10 mouse cellular contexts compared by ENCODE assay signal in the genomic region with DNA sequence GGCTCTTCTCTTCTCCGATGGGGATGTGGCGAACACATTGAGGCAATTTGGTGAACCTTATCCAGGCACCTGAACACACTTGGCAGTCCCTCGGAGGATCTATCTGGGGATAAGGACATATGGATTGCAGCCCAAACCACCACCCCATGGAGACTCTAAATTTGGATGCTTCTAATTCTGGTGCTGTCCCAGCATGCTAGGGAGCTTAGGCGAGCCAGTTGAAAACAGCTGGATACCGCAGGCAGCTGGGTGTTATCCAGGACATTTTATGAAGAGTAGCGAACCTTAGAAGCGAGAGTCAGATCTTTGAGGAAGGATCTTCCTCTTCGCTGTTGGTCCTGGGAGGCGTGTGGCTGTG. TPM values are rescaled to one million over a fixed set of nuclear protein-coding genes. Genes with fewer than 3 reads are reported as not detected.
DNase-seq lines count a peak whose midpoint lies in the region; ATAC-seq and TF ChIP-seq lines count a peak whose summit lies in the region.
"Had no signal": no experiment of that assay in that cellular context is flagged by ENCODE, and none has a peak within 500 bp of the region (broad histone marks: within the 10 kb centered on the region; RNA-seq: fewer than 3 reads in every experiment).

No protein-coding gene starts in this region.

- no peaks in the 10 kb centered on the region; the same call in 1 of the 2 replicates for H3K27me3 ChIP-seq in lung, postnatal 0 days (replicated peaks; ENCODE audit: insufficient read depth, low read length)
- no peaks in the 10 kb centered on the region for H3K27me3 ChIP-seq in hindbrain, postnatal 0 days (ENCODE audit: insufficient read depth, low read length)
- H3K27me3 ChIP-seq in stomach, postnatal 0 days (ENCODE audit: control insufficient read depth, insufficient read depth, low read length) = no peaks in the 10 kb centered on the region

- H3K4me1 ChIP-seq in lung, postnatal 0 days (ENCODE audit: insufficient read depth, low read depth, low read length) = no peaks in the 10 kb centered on the region
- peaks cover 35% of the 10 kb centered on the region for H3K4me1 ChIP-seq in hindbrain, postnatal 0 days (ENCODE audit: insufficient read depth, low read length)
- peaks cover 12% of the 10 kb centered on the region for H3K4me1 ChIP-seq in stomach, postnatal 0 days (replicated peaks; ENCODE audit: control insufficient read depth, insufficient read depth)

- no peaks in the 10 kb centered on the region for H3K36me3 ChIP-seq in lung, postnatal 0 days (ENCODE audit: insufficient read depth, low read length)
- H3K36me3 ChIP-seq in hindbrain, postnatal 0 days (ENCODE audit: insufficient read depth, low read length) = no peaks in the 10 kb centered on the region
- H3K36me3 ChIP-seq in stomach, postnatal 0 days (ENCODE audit: control insufficient read depth, insufficient read depth, low read length) = no peaks in the 10 kb centered on the region

- no peak overlapping the region for H3K27ac ChIP-seq in lung, postnatal 0 days (ENCODE audit: low read length)
- no peak overlapping the region for H3K27ac ChIP-seq in hindbrain, postnatal 0 days
- H3K27ac ChIP-seq in stomach, postnatal 0 days (replicated peaks) = no peak overlapping the region

- no peak overlapping the region for H3K4me3 ChIP-seq in lung, postnatal 0 days (ENCODE audit: low read depth, low read length)
- H3K4me3 ChIP-seq in hindbrain, postnatal 0 days (ENCODE audit: low read length) = no peak overlapping the region
- H3K4me3 ChIP-seq in stomach, postnatal 0 days (ENCODE audit: low read depth, low read length) = peak overlapping the region; percentile 15; the same call in 1 of the 2 replicates
- H3K4me3 ChIP-seq: megakaryocyte, embryonic 14.5 days had no signal

- DNase-seq in adrenal gland, postnatal 10 days = peak; percentile 50
- DNase-seq in adrenal gland, postnatal 4 days (ENCODE audit: low spot score in 2 of 2) = no peak
- no peak for DNase-seq in lung, postnatal 0 days (ENCODE audit: low spot score)
- DNase-seq in lung, postnatal 4 days = no peak
- DNase-seq in hindbrain, postnatal 0 days (ENCODE audit: low spot score) = no peak
- DNase-seq in stomach, postnatal 0 days (ENCODE audit: low spot score) = no peak
- no peak for DNase-seq in ovary, postnatal 10 days (ENCODE audit: low spot score)
- DNase-seq in urinary bladder, postnatal 4 days (ENCODE audit: low spot score in 2 of 2) = no peak

- H3K4me2 ChIP-seq in lung, postnatal 0 days (replicated peaks; ENCODE audit: low read depth, low read length) = peak overlapping the region; percentile 17; the same call in 1 of the 2 replicates
- H3K4me2 ChIP-seq in hindbrain, postnatal 0 days (ENCODE audit: low read depth, low read length) = peak overlapping the region; percentile 56
- peak overlapping the region; percentile 35 for H3K4me2 ChIP-seq in stomach, postnatal 0 days (replicated peaks; ENCODE audit: low read depth)

- ATAC-seq in lung, postnatal 0 days = no peak
- ATAC-seq in hindbrain, postnatal 0 days = no peak
- no peak for ATAC-seq in stomach, postnatal 0 days (ENCODE audit: low FRiP score, low TSS enrichment)

- WGBS in lung, postnatal 0 days = 62% methylated on average over 9 of the region's 9 CpGs
- 43% methylated on average over 9 of the region's 9 CpGs for WGBS in hindbrain, postnatal 0 days
- 56% methylated on average over 9 of the region's 9 CpGs for WGBS in stomach, postnatal 0 days

- no peaks in the 10 kb centered on the region for H3K9me3 ChIP-seq in lung, postnatal 0 days (ENCODE audit: low read length)
- H3K9me3 ChIP-seq in hindbrain, postnatal 0 days (ENCODE audit: low read length) = no peaks in the 10 kb centered on the region
- no peaks in the 10 kb centered on the region for H3K9me3 ChIP-seq in stomach, postnatal 0 days (ENCODE audit: control insufficient read depth, low read length)
- H3K9me3 ChIP-seq: megakaryocyte, embryonic 14.5 days had no signal

- TF ChIP-seq EP300 in lung, postnatal 0 days (IDR thresholded peaks at IDR 0.05) = no peak
- no peak for TF ChIP-seq EP300 in stomach, postnatal 0 days (optimal IDR thresholded peaks at IDR 0.05)

- no peak overlapping the region for H3K9ac ChIP-seq in lung, postnatal 0 days (replicated peaks; ENCODE audit: low read depth)
- no peak overlapping the region for H3K9ac ChIP-seq in hindbrain, postnatal 0 days (replicated peaks; ENCODE audit: low read length)
- no peak overlapping the region for H3K9ac ChIP-seq in stomach, postnatal 0 days (ENCODE audit: low read length)

- no peak for TF ChIP-seq CTCF in lung, postnatal 0 days (IDR thresholded peaks at IDR 0.05)
- TF ChIP-seq CTCF in hindbrain, postnatal 0 days (IDR thresholded peaks at IDR 0.05; ENCODE audit: low read depth) = no peak
- TF ChIP-seq CTCF in stomach, postnatal 0 days (IDR thresholded peaks at IDR 0.05; ENCODE audit: low read depth) = no peak

RNA-seq across cellular contexts. Expression of gene Ackr3, which starts 4.7 kb away (rescaled TPM):
- total RNA-seq in adrenal gland, postnatal 10 days (2021) = 10 to 100 TPM; 26.3 to 60.8 TPM
- 10 to 100 TPM; 19.5 to 22.2 TPM for total RNA-seq in adrenal gland, postnatal 4 days (2021)
- polyA plus RNA-seq in lung, postnatal 0 days (2015; fragmentation: Nextera tagmentation; extraction: Ambion mirVana) = 38.4 and 54.8 TPM in 2 replicates
- 7.2 and 13.1 TPM in 2 replicates for total RNA-seq in hindbrain, postnatal 0 days (2014; rRNA removed)
- polyA plus RNA-seq in hindbrain, postnatal 0 days (2015; fragmentation: Nextera tagmentation; extraction: Ambion mirVana) = 7.4 and 7.8 TPM in 2 replicates
- 14.6 and 15.6 TPM in 2 replicates for polyA plus RNA-seq in stomach, postnatal 0 days (2015; fragmentation: Nextera tagmentation; extraction: Ambion mirVana)

RNA-seq across cellular contexts. Expression of gene Iqca, which starts 55.3 kb away (rescaled TPM):
- not detected for total RNA-seq in adrenal gland, postnatal 10 days (2021)
- total RNA-seq in adrenal gland, postnatal 4 days (2021) = not detected
- polyA plus RNA-seq in lung, postnatal 0 days (2015; fragmentation: Nextera tagmentation; extraction: Ambion mirVana) = 4.6 and 5.7 TPM in 2 replicates
- 0.58 and 1.8 TPM in 2 replicates for total RNA-seq in hindbrain, postnatal 0 days (2014; rRNA removed)
- 0.71 and 1.2 TPM in 2 replicates for polyA plus RNA-seq in hindbrain, postnatal 0 days (2015; fragmentation: Nextera tagmentation; extraction: Ambion mirVana)
- 0.06 TPM in 1 of 2 replicates, not detected in the other for polyA plus RNA-seq in stomach, postnatal 0 days (2015; fragmentation: Nextera tagmentation; extraction: Ambion mirVana)
- total RNA-seq: gastrocnemius, adult 8-10 months had no signal
